Mouse (Mus musculus) left cerebral cortex, postnatal 4 days (tissue): Measurements from ENCODE around the gene Pou2f1. TPM values are rescaled to one million over a fixed set of nuclear protein-coding genes. Genes with fewer than 3 reads are reported as not detected.
A peak's percentile ranks its signal among the peaks of the same experiment; 100 is the strongest.

Source experiments
- DNase-seq: peaks from one replicate; pipeline ENCODE4 v3.0.0-alpha.2; 2022
- intact Hi-C: fragments of 180-260 bp; cut with DNase I; formaldehyde crosslinking; loops from one replicate; pipeline ENCODE4 v1.15.1; 2025
- total RNA-seq, 2 experiments: library from RNA; stranded (reverse); gene quantifications; 2 replicates each; pipeline ENCODE4 v1.2.3; 2021

Pou2f1 gene
- 10 to 100 TPM; 27.6 to 29.4 TPM for total RNA-seq

DNA sequence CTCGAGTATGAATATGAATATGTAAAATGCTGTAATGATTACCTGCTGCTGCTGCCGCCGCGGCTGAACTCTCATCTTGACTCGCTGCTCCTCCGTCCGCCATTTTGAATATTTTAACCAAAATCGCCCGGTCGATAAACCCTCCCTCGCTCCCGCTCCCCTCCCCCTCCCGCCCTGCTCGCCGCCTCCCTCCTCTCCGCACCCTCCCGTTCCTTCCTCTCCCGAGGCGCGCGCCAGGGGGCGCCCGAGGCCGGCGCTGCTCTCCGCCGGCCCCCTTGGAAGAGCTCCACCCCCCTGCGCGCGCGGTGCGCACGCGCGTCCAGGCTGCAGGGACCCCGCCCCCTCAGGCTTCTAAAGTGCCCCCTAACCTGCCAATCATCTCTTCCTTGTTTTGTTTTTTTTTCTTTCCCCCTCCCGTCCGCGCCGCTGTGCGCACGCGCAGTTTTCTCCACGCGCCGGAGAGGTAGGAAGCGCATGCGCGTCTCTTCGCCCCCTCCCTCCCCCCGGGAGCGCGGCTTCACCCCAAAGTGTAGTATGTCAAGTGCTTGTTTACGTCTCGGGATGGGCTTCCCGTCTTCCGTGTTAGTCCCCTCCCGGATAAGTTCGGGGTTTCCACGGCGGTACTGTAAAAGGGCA, at the start of gene Pou2f1:
Pou2f1 (minus strand) TSS at position 159 of the 636 bp plus-strand sequence.
- peak; percentile 99 for DNase-seq

DNA sequence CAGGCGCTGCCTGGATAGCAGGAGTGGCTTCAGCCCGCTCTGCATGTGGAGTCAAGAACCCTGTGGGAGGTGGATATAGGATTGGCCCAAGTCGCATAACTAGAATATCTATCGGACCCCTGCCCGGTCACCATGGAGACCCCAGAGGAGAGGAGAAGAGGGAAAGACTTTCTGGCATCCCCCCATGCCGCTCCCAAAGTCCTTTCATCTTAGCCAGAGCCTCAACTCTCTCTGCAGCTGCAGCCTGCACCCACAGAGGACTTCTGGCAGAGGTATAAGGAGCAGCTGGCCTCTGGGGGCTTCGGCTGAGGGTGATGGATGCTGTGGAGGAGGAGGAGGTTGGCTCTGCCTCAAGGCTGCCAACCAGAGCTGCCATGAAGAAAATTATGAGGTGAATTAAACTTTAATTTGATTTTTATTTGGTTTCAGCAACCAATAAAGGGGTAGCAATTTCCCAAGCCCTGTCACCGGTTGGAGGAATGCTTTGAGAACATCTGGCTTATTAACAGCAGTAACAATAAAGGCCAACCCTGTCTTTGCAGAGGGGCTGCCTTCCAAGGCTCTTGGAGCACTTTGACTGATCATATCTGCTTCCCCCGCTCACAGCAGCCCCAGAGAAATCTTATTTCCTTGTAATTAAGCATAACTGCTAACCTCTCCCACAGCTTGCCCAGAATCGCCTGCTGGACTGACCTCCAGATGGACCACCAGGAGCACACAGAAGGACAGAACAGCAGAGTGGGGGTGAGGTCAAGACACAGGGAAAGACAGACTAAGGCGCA, 46.8 kb upstream of the Pou2f1 start:
- intact Hi-C loops = no loop called here
- DNase-seq = peak; percentile 68

More for the DNA sequence above, at the start of gene Pou2f1:
- intact Hi-C loops = loop anchor here (5.0 kb wide), 2 partner anchors 150 to 225 kb away; no protein-coding TSS in a partner anchor

DNA sequence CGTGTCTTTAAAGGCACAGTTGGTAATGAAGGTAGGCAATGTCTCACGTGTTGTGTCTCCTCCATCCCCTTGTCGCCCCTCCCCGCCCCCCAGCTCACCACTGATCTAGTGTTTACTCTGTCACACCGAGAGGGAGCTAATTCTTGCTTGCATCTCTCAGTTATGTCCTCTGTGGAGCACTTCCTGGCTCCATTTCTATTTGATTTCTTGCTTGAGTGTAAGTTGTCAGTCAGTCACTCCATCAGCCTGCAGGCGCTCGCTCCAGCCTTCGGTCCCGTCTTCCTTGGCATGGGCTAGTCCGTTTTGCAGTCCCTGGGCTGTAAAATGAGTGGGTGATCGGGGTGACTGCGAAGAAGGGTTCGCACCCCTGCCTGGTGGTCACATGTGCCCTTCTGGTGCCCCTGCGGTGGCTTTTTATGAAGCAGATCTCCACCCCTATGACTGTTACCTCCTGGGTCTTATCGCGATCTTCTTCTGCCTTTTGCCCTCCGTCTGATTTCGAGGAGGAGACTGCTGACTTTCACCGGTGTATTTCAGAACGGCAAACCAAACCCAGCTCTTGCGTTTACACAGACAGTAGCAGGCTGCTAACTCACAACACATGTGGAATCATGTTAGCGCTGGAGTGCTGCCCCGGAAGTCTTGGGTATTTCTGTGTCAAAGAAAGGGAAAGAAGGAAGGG, 45.9 kb upstream of the Pou2f1 start:
- intact Hi-C loops = no loop called here
- no peak for DNase-seq

DNA sequence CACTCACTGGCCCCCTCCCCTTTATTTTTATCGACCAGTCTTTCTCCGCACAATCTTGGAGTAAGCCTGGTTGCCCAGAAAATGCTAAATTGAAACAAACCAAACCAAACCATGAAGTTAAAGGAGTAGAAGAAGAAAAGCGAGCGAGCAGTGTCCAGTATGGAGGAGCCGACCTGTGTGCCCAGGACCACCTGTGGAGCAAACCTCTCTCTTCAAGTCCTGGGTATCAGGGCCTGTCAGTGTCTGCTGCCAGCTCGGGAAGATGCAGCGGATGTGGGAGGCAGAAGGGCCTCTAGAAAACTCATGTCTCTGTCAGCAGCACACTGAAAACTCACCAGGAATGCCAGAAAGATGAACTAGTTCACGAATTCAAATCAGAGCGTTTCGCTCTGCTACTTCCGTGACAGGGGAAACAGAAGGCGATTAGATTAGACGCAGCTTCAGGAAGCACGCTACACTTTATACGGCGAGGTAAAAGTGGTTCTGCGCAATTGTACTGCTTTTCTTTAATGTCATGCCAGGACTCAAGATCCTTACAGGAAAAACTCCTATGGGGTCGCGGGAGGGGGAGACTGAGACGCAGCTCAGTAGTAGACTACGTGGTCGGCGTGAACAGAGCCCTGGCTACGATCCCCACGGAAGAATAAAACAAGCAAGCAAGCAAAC, 45.2 kb upstream of the Pou2f1 start:
- intact Hi-C loops = no loop called here
- no peak for DNase-seq

DNA sequence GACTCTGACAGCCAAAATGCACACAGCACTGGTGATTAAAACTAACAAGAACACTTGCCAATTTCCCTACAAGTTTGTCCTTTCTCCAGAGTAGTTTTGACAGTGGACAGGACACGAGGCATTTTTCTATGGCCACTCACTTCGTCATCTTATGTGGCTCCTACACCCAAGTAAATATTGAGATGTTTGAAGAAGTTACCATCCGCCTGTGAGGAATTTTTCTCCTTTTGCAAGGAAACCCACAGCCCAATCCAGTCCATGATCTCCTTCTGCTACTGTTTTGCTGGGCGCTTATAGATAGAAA, 43.4 kb upstream of the Pou2f1 start:
- DNase-seq = no peak
- intact Hi-C loops = no loop called here

DNA sequence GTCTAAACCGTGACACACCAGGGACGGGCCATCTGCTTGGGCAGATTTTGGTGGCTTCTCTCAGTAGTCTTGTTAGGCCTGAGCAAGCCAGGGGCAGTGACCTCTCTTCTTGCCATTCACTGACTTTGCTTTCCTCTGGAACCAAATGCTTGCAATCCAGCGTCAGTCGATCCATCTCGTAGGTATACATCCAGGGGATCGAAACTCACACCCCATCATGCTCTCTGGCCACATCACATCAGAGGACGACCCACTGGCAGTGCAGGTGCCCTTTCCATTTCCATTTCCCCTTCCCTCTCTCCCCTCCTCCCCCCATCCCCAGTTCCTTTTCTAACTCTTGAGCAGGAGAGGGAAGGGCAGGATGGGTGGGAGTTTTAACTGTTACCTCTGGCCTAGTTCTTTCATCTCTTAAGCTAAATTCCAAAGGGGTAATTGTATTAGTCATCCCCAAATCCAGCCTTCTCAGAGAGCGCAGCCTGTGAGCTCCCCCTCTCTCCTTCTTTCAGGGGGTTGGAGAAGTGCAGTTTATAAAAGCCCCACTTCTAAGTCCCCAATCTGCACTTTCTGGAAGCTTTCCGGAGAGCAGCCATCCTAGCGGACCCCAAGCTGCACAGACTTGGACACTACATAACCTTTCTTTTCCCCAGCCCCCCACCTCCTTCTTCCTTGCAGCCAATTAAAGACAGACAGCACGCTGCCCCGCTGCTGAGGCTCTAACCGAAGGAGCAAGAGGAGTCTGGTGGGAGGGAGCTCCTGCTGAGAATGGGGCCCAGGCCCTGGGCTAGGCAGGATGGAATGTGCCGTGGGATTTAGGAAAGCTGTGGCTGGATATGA, 42.8 kb upstream of the Pou2f1 start:
- intact Hi-C loops = no loop called here
- DNase-seq = peak; percentile 18

DNA sequence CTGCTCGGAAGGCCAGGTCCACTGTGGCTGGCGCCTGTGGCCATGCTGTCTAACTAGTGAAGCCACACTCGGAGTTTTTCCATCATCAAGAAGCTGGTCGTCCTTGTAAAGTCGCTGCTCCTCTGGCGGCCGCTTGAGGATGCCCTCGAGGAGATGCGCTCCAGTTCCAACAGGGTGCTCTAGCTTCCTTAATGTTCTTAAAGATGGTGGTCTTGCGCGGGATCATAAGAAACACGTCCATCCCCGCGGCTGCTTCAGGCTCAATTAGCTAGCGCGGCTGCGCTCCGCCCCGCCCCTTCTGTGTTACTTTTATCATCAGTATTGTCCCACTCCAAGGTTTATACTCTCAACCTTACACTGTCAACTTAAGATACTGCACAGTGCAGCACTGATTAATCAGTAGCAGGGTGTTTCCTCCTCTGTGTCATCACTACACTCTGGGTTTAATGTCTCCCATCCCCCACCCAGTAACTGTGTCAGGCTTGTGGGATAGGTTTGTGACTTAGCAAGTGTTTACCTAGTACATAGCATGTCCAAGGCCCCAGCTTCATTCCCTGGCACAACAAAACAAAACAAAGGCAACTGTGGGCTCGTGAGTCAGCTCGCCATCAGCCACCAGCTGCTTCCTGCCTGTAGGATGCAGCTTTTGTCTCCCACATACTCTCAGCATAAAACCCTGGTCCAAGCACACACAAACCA, 41.1 kb upstream of the Pou2f1 start:
- DNase-seq = no peak
- intact Hi-C loops = no loop called here

DNA sequence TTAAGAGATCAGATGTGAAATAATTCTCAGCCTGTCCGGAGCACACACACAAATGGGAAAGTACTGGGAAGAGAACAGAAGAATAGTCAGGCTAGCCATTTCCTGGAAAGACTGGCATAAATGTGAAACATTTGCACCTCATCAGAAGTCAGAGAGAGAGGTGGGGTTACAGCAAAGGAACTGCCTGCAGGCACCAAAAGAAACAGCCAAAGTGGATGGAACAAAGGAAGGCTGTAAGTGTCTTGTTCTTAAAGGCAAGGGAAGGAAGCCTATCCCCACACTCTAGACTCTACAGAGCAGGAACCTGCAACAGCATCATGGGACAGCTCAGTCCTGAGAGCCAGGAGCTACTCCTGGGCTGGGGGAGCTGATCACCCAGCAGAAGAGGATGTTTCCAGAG, 39.0 kb upstream of the Pou2f1 start:
- intact Hi-C loops = no loop called here
- no peak for DNase-seq

DNA sequence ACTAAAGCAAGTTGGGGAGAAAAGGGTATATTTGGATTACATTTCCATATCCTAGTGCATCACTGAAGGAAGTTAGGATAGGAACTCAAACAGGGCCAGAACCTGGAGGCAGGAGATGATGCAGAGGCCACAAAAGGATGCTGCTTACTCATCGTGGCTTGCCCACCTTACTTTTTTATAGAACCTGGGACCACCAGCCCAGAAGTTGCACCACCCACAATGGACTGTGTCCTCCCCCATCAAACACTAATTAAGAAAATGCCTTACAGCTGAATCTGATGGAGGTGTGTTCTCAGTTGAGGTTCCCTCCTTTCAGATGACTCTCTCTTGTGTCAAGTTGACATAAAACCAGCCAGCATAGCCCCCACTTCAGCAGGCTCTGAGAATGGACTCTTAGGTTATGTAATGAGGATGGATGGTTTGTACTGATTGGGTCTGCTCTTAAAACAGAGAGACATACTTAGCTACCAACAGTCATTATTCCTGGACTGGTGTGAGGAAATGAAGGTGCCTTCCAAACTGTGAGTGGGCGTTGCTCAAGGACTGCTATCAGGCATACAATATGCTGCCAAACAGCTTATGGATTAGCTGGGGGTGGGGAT, 36.4 kb upstream of the Pou2f1 start:
- no peak for DNase-seq
- intact Hi-C loops = no loop called here

DNA sequence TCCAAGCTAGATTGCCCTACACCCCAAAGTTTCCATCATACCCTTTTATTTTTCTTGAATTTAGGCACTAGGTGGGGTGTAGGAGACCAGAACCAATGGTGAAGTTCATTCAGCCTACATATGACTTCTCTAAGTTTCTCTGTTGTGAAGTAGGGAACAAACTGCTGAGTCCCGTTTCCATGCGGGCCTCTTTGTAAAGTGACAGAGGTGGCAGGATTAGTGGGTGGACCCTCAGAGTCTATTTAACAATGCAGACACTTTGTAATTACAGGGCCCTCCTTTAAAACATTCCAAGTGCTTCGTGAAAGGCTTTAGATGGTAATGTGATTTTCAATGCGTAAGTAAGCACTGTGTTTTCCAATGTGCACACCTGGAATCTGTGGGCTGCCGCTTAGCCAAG, 32.6 kb upstream of the Pou2f1 start:
- intact Hi-C loops = no loop called here
- no peak for DNase-seq

DNA sequence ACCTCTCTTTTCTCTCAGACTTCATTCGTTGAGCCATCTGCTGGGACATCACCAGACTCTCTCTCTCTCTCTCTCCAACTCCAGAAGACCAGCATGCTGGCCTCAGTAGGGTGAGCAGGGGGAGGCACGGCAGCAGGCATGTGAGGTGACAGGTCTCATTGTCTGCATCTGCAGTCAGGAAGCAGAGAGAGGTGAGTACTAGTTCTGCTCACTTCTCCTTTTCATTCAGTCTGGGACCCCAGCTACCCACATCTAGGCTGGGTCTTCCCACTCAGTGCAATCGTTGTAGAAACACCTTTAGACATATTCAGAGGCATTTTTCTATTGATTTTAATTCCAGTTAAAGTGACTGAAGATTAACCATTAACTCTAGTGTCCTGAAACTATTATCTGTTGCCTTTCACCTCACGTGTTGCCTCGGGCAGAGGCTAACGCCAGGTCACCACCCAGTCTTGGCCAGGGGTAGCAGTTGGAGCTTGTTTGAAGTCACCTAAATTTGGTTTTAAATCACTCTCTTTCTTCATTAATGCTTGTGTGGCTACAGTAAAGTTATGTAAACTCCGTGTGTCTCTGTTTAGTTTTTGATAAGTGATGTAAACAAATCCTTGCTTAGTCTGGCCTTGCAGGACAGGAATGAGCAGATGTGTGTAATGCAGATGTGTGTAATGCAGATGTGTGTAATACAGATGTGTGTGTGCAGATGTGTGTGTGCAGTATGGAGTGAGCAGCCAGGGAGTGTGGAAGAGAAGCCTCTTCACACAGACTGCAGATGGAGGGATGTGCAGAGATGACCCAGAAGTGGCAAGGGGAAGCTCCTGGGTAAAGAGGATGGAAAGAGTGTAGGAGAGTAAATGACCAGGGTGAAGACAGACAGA, 29.4 kb upstream of the Pou2f1 start:
- intact Hi-C loops = no loop called here
- DNase-seq = no peak

DNA sequence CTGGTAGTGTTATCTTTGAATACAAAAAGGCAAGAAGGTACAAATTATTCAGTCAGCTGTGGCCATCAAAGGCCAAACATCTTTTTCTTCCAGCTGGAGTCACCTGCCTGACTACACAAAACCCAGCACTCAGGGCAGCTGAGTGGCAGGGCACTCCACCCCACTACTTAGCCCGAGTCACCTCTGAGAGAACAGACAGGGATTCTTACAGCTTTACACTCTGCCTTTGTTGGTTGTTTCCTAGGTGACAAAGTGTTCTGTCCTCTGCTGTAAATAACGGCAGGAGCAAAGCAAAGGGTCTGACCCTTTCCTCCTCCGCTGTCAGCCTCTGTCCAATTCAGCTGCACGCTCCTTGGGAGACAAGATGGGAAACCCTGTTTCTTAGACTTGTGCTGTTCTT, 21.5 kb upstream of the Pou2f1 start:
- intact Hi-C loops = no loop called here
- no peak for DNase-seq

DNA sequence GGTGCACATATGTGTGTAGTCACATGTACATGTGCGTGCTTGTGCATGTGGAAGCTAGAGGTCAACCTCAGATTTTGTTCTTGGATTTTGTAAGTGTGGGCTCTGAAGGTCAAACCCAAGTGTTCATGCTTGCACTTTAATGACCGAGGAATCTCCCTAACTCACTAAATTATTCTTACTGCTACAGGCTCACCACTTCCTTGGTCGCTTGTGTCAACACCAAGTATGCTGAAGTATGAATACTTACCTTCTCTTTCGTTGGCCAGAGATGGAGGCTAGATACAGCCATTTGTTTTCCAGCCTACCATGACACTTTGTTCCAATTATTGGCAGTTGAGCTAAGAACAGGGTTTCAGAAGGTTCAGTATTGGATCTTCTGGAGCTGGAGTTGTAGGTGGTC, 14.7 kb upstream of the Pou2f1 start:
- DNase-seq = no peak
- intact Hi-C loops = no loop called here

DNA sequence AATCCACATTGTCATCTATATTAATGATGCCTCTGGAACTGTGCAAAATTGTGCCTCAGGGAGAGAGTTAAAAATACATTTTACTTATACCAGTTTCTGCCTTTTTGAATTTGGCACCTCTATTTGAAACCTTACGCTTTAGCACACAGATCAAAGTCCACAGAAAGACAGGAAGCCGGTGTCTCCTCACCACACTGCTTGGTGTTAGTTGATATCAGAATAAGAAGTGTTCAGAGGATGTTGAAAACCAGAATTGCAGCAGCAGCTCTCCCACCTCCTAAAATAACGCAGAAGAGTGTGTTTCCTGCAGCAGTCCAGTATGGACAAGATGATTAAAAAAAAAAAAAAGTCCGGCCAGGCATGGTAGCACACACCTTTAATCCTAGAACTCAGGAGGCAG, 13.8 kb upstream of the Pou2f1 start:
- intact Hi-C loops = no loop called here
- no peak for DNase-seq

DNA sequence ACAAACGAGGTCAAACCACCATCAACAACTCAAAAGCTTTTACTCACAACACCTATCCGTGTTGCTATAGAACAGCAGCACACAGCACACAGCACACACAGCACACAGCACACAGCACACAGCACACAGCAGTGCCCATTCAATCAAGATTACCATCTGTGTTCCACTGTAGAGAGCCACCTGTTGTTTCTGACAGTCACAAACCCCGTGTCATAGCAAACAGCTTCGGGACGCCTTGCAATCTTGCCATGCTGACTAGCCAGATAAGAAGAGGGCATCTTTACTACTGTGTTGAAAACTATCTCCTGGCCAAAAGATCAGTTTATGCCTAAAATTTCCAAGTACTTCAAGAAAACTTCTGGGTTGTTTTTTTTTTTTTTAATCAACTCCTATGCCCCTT, 12.1 kb upstream of the Pou2f1 start:
- DNase-seq = no peak
- intact Hi-C loops = no loop called here

DNA sequence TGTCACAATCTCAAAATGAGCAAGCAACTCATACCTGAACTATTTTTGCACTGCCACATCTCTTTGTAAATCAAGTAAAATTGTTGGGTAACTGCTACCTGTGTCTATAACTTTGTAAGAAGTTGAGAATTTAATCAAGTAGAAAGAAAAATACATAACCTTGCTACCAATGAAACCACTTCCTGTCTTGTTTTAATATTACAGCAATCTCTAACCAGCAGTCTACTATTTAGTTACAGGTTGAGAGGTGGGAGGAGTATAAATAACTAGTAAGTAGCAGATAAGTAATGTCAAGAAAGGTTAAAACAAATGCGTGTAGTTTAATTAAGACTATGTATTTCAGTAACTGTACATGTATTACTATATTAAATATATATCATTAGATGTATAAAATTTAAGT, 7.6 kb upstream of the Pou2f1 start:
- intact Hi-C loops = no loop called here

DNA sequence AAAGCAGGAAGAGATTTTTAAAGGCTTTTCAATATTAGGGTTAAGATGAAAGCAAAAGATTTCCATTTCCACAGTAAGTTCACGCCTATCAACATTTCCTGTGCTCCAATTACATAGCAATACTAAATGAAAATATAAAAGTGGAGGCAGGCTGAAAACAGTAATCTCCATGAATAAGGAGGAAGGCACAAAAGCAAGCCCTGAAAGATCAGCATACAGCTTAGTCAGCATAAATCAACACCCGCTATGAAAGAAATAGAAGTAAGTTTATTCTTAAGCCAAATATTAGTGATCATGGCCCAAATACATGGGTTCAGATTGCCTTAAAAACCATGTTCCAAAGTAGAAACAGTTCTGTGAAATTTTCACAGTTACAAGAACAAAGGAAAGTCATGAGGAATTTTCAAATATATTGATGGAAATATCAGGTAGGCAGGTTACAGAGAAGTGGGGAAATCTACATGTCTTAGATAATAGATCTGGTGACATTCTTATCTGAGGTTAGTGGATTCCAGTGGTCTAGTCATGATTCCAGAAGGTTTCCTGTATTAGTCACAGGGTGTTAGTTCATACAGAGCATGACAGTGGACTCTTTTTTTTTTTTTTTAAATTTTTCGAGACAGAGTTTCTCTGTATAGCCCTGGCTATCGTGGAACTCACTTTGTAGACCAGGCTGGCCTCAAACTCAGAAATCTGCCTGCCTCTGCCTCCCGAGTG, 6.3 kb upstream of the Pou2f1 start:
- DNase-seq = no peak
- intact Hi-C loops = loop anchor here (5.0 kb wide), 1 partner anchor 134 kb away; no protein-coding TSS in a partner anchor

More for the DNA sequence above, 7.6 kb upstream of the Pou2f1 start:
- no peak for DNase-seq

DNA sequence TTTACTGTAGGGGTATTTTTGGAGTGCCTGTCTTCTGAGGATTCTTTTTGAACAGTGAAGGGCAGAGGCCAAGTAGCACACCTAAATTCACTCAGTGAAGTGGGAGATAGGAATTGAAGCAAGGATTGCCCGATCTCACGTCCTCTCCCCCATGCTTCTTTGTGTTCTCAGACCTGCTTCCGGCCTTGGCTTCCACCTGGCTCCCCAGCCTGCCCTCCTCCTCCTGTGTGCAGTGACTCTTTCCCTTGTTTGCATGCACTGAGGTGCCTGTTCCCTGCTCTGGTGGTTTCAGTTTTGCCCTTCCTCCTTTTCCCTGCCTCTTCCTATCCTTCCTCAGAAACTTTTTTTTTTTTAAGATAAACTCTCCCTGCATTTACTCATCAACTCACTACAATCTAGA, 4.5 kb upstream of the Pou2f1 start:
- intact Hi-C loops = loop anchor here (5.0 kb wide), 1 partner anchor 135 kb away; no protein-coding TSS in a partner anchor
- DNase-seq = no peak
